Mouse (Mus musculus): ENCODE data around the gene Gm45808. TPM values are rescaled to one million over a fixed set of nuclear protein-coding genes. Genes with fewer than 3 reads are reported as not detected.
"Not testable (repeated sequence)": the region's sequence is repeated elsewhere in the genome, so short reads cannot be mapped to it uniquely, and the experiment has no call there.

Gene Gm45808
- total RNA-seq, 2 experiments from 2014 or later, result 1.5 to 2.0 TPM

DNA sequence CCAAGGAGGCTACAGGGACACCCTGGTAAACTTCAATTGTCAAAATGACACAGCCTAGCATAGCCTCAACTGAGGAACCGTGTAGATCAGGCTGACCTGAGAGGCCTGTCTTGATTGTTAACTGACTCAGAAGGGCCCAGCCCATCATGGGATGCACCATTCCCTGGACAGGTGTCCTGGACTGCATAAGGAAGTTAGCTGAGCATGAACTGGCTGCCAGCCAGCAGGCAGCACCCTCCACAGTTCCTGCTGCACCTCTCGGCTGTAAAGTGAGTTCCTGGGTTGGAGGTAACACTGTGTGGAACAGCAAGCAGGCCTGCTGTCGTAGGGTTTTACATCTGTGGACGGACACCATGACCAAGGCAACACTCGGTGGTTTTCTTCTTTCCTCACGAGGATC is 21.0 kb upstream of the Gm45808 start:
- no peak overlapping the region for H3K27ac ChIP-seq
- TF ChIP-seq CTCF (IDR thresholded peaks at IDR 0.05), result no peak
- intact Hi-C loops (cut with DNase I), result no loop called here

DNA sequence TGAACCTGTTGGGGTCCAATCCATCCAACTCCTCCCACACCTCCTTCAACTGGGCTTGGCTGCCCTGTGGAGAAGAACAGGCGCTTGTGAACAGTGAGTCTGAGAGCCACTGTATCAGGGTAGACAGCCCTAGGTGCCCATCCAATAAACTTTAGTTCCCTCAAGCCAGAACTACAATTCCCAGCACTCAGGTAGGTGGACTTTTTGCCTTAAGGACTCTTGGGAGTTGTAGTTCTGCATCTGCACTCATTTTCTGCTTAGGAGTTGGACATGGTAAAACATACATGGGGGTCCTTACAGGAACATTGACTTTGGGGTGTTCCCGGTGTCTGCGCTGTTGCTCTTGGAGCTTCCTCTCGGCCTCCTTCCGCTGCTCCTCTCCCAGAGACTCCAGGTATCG is 11.8 kb upstream of the Gm45808 start:
- intact Hi-C loops (cut with DNase I), result no loop called here
- Histone ChIP-seq H3K4me3 (no peak overlapping the region), H3K27ac (no peak overlapping the region)
- no peak for TF ChIP-seq CTCF (IDR thresholded peaks at IDR 0.05)
- DNase-seq (ENCODE audit: extremely low spot score in 1 of 2, low spot score in 2 of 2), result no peak

More for the DNA sequence above, 21.0 kb upstream of the Gm45808 start:
- H3K4me3 ChIP-seq, result no peak overlapping the region
- DNase-seq (ENCODE audit: extremely low spot score in 1 of 2, low spot score in 2 of 2), result no peak

DNA sequence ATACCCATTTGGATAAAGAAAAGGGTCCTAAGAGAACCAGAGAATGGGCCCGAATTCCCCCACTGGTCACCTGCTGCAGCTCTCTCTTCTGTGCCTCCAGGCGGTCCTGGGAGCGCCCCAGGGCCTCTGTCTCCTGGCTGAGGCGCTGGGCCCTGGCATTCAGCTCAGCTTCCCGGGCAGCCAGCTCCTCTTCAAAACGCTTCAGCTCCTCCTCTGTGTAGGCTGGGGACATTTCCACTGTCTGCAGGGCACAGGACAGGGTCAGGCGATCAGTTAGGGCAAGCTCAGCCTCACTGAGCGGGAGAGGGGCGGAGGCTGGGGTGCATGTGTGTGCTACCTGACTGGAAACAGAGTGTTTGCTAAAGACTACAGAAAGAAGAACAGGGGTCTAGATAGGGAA is 7.9 kb upstream of the Gm45808 start:
- no peak for TF ChIP-seq CTCF (IDR thresholded peaks at IDR 0.05)
- no peak overlapping the region for H3K4me3 ChIP-seq
- intact Hi-C loops (cut with DNase I), result no loop called here
- no peak overlapping the region for H3K27ac ChIP-seq
- DNase-seq (ENCODE audit: extremely low spot score in 1 of 2, low spot score in 2 of 2), result no peak

GRCm38 (mm10) chr7:45492951-45493350 is 6.3 kb upstream of the Gm45808 start:
- no peak for TF ChIP-seq CTCF (IDR thresholded peaks at IDR 0.05)
- Histone ChIP-seq H3K4me3 (no peak overlapping the region), H3K27ac (no peak overlapping the region)
- intact Hi-C loops (cut with DNase I), result no loop called here
- no peak for DNase-seq (ENCODE audit: extremely low spot score in 1 of 2, low spot score in 2 of 2)

DNA sequence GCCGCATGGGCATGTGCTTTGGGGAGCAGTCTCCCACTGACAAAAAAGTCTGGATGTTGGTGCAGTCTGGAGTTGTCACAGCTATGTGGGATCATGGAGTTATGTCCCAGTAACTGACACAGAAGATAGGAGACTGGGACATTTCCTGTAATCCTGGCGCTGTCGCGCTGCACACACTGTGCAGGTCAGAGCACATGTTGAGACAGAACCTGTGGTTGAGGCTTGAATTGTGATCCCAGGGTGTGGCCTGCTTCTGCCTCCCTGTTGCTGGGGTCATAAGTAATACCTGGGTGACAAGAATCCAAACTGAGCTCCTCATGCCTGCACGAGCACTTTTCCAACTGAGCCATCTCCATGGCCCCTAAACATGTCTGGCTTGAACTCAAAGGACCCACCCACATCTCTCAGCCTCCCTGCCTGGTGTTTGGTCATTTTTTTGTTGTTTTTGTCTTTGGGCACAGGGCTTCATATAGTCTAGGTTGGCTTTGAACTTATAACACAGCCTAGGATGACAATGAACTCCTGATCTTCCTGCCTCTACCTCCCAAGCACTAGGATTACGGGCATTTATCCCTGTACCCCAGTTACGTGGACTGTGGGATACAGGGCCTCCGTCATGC is 5.7 kb upstream of the Gm45808 start:
- no peak for TF ChIP-seq CTCF (IDR thresholded peaks at IDR 0.05)
- no peak for DNase-seq (ENCODE audit: extremely low spot score in 1 of 2, low spot score in 2 of 2)
- no peak overlapping the region for H3K4me3 ChIP-seq
- intact Hi-C loops (cut with DNase I), result no loop called here
- no peak overlapping the region for H3K27ac ChIP-seq

- Histone ChIP-seq H3K4me3 (no peak overlapping the region), H3K27ac (no peak overlapping the region)
- intact Hi-C loops (cut with DNase I), result no loop called here
- no peak for TF ChIP-seq CTCF (IDR thresholded peaks at IDR 0.05)
- DNase-seq (ENCODE audit: extremely low spot score in 1 of 2, low spot score in 2 of 2), result no peak
Observed at GRCm38 (mm10) chr7:45491264-45491663, 4.7 kb upstream of the Gm45808 start.

- Histone ChIP-seq H3K27ac (no peak overlapping the region), H3K4me3 (no peak overlapping the region)
- intact Hi-C loops (cut with DNase I), result no loop called here
- no peak for TF ChIP-seq CTCF (IDR thresholded peaks at IDR 0.05)
- peak in 1 of 2 experiments; percentile 22 for DNase-seq (ENCODE audit: extremely low spot score in 1 of 2, low spot score in 2 of 2)
Observed at GRCm38 (mm10) chr7:45490822-45491221, 4.2 kb upstream of the Gm45808 start.

DNA sequence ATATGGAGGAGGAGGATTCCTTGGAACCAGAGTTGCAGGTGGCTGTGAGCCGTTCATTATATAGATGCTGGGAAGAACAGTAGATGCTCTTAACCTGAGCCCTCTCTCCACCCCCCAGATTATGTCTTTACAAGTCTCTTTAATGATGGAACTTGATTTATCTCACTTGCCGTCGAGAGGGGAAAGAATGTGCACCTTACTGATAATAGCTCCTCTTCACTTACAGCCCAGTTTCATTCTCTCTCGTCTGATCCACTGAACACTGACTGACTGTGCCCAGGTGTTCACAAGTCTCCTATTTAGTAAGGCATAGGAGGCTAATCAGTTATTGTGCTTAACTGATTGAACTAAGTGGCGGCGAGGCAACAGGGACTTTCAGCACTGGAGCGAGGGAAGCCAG is 3.0 kb upstream of the Gm45808 start:
- no peak for DNase-seq (ENCODE audit: extremely low spot score in 1 of 2, low spot score in 2 of 2)
- H3K4me3 ChIP-seq, result no peak overlapping the region
- no peak overlapping the region for H3K27ac ChIP-seq
- intact Hi-C loops (cut with DNase I), result no loop called here
- TF ChIP-seq CTCF (IDR thresholded peaks at IDR 0.05), result no peak

DNA sequence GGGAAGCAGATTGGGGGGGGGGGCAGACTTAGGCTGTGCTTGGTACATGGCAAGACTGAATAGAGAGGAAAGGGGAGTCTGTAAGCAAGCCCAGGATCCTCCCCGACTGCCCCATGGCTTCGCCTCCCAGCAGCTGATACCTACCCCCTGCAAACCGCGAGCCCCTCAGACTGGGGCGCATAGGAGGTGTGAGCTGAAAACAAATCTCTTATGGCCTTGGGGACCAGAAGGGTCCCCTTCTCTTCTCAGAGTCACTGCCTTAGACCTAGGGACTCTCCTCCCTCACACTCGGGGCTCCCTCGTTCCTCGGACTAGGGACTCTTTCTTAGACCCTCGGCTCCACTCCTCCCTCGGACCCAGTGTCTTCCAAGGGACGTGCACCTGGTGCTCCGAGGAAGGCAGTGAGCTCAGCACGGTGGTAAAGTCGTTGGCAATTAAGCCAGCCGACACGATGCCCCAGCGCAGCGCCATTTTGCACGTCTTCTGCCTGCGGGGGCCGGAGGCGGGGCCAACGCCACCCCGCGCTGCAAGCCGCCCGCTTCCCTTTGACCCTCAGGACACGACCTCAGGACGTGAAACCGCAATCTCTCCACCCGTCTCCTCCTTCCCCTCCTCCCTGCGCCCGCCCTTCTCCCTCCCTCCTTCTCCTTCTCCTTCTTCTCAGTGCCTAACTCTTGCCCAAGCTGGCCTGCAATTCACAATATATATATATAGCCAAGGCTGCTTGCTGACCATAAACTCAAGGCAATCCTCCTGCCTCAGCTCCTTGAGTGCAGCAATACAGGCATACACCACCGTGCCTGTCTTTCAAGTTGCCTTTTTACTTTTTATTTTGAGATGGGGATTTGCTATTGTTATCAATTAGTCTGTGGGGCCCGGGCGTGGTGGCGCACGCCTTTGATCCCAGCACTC is 1.9 kb upstream of the Gm45808 start, which contains the start of gene Dhdh:
TSS of gene Dhdh (minus strand) at position 513 of the 912 bp plus-strand sequence.
- TF ChIP-seq CTCF (IDR thresholded peaks at IDR 0.05), result no peak
- H3K4me3 ChIP-seq, result peak within 1 kb of the TSS; percentile 54
- H3K27ac ChIP-seq, result peak within 1 kb of the TSS; percentile 79
- intact Hi-C loops (cut with DNase I), result no loop called here
- DNase-seq (ENCODE audit: extremely low spot score in 1 of 2, low spot score in 2 of 2), result peak; percentile 35 to 42

- H3K27ac ChIP-seq, result no peak overlapping the region
- intact Hi-C loops (cut with DNase I), result no loop called here
- DNase-seq (ENCODE audit: extremely low spot score in 1 of 2, low spot score in 2 of 2), result no peak
- no peak overlapping the region for H3K4me3 ChIP-seq
- TF ChIP-seq CTCF (IDR thresholded peaks at IDR 0.05), result no peak
Observed at GRCm38 (mm10) chr7:45487861-45488292, 1.3 kb upstream of the Gm45808 start.

- DNase-seq (ENCODE audit: extremely low spot score in 1 of 2, low spot score in 2 of 2), result no peak
- intact Hi-C loops (cut with DNase I), result no loop called here
- no peak for TF ChIP-seq CTCF (IDR thresholded peaks at IDR 0.05)
- Histone ChIP-seq H3K4me3 (no peak overlapping the region), H3K27ac (no peak overlapping the region)
Observed at GRCm38 (mm10) chr7:45486158-45486557, 453 bp downstream of the Gm45808 start.

GRCm38 (mm10) chr7:45484985-45485384 is 1.6 kb downstream of the Gm45808 start:
- H3K27ac ChIP-seq; H3K4me3 ChIP-seq; DNase-seq (ENCODE audit: extremely low spot score in 1 of 2, low spot score in 2 of 2); intact Hi-C loops (cut with DNase I): not testable (repeated sequence)
